Mouse (Mus musculus) thymus, postnatal 36 days (tissue): ENCODE measurements around the gene Fam221a.

Source experiments
- DNase-seq, 2 experiments: peaks; one replicate each; pipeline ENCODE4 v3.0.0; 2022; ENCODE audit warnings: mixed read lengths in 2 of 2

Gene Fam221a

DNA sequence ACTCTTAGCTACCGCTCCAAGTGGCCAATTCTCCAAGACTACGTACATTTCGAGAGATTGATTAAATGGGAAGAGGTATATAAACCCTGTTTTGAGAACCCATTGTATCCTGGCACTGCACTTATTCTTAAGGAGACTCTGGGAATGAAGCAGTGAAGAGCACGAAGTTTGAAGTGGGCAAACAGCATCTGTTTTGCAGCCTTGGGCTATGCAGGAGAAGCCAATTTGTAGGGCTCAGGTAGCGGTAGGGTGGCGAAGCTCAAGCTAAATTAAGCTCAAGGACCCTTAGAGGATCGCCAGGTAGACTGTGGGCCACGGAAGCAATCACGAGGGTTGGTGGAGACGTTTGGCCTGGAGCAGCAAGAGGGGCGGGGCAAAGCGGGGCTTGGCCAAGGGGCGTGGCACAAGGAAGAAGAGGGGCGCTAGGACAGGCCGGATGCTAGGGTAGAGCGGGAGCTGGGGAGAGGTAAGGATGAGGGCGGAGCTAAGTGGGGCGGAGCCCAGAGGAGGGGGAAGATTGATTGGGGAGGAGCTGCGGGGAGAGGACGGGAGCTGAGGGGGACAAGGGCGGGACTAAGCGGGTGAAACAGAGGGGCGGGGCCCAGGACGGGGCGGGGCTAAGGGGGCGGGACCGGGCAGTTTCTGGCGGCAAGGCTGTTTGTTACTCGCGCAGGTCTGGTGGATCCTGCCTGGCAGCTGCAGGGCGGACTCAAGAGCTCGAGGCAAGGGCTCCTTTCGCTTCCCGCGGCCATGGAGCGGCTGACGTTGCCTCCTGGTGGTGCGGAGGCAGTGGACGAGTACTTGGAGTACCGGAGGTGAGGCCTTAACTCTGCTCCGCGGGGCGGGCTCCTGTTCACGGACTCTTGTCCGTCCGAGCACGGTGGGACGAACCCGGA is at the start of gene Fam221a:
TSS of gene Fam221a (plus strand) at position 581 of the 896 bp plus-strand sequence.
- DNase-seq: peak; percentile 95 to 98

DNA sequence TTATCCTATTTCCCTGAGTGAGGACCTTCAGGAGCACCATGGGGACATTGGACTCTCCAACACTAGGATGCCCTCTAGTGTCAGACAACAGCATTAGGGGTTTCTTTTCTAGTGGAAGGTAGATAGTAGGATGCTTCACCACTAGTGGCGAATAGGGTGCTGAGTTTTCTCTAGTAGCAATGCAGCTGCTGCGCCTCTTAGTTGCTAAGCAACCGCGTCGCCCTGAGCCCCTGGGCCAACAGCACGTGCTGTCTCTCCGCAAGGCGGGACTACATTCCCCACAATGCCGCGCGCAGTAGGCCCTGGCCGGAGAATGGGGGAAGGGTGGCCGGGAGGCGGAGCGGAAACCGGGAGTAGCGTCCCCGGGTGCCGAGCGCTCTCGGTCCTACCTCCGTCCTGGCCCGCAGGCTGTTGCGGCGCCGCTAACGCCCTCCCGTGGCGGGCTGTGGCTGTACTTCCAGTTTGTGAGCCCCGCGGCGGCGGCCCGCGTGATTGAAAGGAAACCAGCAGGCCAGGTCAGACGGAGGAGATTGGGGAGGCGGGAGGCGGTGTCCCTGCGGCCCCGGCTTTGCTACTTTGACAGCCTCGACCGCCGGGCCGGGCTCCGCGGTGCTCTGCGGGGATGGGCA is 48.5 kb upstream of the Fam221a start, which contains the start of gene Ccdc126:
TSS of gene Ccdc126 (plus strand) at position 309 of the 629 bp plus-strand sequence.
- peak; percentile 98 to 99 for DNase-seq

DNA sequence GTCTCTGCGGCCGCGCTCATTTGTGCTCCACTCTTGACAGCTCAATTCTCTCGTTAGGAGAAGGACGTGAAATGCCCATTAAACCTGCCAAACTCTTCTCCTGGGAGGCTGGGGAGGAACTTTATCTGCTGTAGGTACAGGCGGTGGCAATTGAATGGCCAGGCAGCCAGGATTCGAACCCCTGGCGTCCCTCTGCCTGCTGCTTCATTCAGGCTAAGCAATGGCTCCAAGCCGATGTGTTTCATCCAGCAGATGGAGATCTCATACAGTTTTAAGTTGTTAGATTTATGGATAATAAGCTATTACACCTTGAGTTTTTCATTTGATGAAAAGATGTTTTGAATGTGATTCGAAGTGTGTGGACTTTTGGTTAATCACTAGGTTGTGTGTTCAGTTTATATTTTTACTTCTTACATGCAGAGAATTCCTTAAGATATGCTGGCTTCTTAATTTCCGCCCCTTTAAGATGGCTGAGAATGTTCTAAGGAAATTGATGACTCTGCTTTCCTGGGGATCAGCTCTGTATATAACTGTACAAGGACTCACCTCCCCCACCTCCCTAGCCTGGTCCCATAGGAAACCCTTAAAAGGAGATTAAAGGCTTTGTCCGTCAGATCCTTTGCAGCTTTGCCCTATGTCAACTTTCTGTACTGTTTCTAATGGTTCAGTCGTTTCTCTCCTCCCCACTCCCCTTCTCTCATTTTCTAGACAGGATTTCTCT is 47.8 kb upstream of the Fam221a start:
- no peak for DNase-seq

GRCm38 (mm10) chr6:49321341-49321740 is 46.2 kb upstream of the Fam221a start:
- no peak for DNase-seq

DNA sequence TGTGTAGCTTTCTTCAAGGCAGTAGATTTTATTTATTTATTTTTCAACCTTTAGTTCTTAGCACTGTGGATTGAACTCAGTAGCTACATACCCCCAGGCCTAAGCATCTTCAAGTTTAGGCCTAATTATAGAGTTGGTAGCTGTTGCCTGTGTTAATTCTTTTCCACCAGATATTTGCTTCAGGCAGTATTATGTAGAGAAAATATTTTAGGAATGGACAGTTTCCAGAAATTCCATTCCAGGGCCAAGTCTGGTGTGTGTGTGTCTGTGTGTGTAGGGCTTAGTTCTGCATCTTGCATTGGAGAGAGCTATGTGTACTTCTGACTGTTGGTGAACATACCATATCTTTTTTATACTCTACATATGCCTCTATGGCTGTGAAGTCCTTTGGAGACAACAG is 45.5 kb upstream of the Fam221a start:
- no peak for DNase-seq

GRCm38 (mm10) chr6:49322986-49323385 is 44.6 kb upstream of the Fam221a start:
- no peak for DNase-seq

GRCm38 (mm10) chr6:49324528-49324927 is 43.0 kb upstream of the Fam221a start:
- no peak for DNase-seq

DNA sequence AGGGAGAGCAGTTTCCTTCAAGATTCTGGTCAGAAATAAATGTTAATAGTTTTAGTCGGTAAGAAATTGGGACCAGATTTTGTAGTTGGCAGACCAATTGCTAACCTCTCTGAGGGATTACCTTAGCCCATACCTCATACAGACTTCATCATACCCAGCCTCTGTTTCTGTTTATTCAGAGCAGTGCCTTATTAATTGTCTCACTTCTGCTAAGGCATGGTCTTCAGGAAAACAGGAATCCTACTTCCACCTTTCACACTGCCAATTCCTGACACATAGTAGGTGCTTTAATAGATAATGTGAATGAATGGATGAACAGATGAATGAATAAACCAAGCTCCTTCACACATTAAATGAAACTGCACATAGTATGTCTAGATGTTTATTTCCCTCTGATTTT is 42.2 kb upstream of the Fam221a start:
- DNase-seq: no peak

- no peak for DNase-seq
These were observed 40.7 kb upstream of the Fam221a start for GRCm38 (mm10) chr6:49326846-49327245.

DNA sequence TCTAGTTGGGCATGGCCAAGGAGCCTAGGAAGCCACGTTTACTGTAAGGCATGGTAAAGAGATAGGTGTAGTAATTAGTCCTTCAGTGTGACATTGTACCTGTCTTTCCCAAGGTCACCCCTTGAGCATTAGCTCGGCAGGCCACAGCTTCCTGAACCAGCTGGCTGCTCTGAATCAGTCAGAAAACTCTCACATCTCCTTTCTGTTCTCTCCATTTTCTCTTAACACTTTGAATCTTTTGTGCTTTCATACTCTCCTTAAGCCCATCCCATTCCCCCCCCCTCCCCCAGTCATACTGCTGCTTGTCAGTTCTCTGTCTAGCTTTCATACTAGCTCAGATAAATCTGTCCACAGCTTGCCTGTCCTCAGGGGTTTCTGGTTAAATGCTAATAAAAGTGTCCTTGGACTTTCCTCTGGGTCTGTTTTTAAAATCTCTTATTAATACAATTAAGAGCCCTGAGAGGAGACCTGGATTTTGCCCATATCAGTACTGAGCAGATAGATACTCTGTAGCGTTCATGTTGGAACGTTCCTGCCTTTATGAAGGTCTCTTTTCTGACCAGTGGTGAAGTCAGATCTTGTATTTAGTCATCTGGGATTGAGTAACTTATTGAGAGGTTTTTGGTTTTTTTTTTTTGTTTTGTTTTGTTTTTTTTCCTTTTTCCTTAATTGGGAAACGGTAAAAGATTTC is 36.0 kb upstream of the Fam221a start:
- DNase-seq: no peak

DNA sequence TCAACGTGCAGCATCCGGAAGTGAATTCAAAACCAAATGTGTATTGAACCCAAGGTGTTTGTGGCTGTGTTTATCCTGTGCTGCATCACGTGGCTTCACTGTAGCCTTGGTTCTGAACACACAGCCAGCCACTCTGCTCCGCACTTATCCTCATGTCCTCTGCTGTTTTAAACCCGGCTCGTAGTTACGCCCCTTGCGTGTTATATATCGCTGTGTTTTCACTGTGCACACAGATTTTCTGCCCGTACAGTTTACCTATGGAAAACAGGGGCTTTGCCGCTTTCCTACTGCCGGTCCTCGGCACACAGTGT is 35.5 kb upstream of the Fam221a start:
- no peak for DNase-seq

DNA sequence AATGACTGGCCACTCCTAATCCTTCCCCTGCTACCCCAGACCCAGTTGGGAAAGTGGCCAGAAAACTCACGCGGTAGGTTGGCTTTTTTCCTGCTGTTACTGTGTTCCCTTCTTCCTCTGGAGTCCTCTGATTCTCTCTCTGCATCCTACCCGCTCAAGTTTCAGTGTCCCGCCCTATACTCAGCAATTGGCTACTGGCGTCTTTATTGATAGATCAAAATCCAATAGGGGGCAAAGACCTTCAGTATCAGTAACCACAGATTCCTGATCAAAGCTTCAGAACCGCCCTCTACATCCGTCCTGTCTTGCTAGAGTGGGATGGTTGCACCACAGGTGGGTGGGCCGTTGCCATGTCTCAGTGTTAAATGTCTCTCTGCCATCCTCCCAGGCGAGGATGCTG is 29.0 kb upstream of the Fam221a start:
- no peak for DNase-seq

- DNase-seq: no peak
These were observed 28.4 kb upstream of the Fam221a start for GRCm38 (mm10) chr6:49339145-49339544.

DNA sequence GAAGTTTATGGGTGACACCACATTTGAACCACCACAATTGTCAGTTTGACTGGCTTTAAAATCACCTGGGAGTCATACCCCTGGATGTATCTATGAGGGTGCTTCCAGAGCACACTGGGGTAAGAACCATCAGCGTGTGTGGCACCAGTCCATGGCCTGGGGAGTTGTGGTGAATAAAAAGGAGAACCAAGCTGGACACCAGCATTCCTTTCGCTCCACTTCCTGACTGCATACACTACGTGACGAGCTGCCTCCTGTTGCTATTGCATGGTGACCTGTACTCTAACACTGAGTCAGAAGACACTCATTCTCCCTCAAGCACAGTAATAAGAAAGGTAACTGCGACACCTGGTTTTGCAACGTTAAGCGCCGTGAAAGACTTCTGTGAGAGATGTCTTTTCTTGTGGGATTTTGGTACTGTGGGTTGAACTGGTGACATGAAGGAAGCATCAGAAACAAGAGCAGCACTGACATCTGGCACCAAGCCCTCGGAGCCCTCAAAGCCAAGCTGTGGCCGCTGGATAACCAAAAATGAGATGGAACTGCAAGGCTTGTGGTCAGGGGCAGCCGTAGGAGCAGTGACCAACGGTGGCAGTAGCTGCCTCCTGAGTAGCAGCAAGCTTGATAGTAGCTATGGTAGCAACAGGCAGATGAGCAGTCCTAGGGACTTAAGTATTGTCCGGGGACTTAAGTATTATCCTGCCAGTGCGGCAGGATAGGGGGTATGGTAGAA is 23.6 kb upstream of the Fam221a start:
- no peak for DNase-seq

GRCm38 (mm10) chr6:49349826-49350225 is 17.7 kb upstream of the Fam221a start:
- no peak for DNase-seq

GRCm38 (mm10) chr6:49354613-49355012 is 12.9 kb upstream of the Fam221a start:
- DNase-seq: no peak

GRCm38 (mm10) chr6:49355171-49355570 is 12.4 kb upstream of the Fam221a start:
- no peak for DNase-seq

GRCm38 (mm10) chr6:49360420-49360819 is 7.1 kb upstream of the Fam221a start:
- DNase-seq: no peak

DNA sequence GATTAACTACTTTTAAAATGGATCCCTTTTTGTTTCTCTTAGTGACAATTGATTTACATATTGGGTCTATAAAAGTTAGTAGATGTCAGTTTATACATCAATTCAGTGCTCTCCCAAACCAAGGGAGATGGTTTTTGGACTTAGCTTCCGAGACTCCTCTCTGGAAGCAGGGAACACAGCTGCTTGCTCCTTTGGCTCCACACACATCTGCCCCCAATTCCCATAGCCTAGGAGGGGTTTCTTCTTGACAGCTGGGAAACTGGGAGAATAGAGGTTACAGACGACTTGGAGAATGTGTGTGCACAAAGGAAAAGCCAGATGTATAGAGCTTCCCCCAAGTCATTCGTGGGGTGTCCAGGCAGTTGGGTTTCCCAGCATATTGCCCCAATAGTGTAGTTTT is 673 bp downstream of the Fam221a start:
- no peak for DNase-seq

GRCm38 (mm10) chr6:49372705-49373104 is 5.2 kb downstream of the Fam221a start:
- DNase-seq: no peak

DNA sequence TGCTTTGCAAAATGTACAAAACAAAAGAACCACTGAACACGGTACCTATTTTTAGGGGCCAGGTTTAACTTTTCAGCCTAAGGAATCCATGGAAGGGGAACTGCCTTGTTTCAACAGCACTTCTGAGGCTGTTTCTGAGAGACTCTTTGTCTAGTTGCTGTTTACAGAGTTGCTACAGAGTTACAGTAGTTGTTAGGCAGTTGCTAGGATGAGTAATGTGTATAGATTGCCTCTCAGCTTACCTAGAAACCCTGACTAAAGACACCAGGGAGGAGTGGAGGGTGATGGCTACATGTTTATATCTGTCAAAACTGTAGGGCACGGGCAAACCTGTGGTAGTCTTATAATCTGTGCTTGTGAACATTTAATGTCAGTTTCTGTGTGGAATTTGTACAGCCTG is 6.4 kb downstream of the Fam221a start:
- DNase-seq: no peak

DNA sequence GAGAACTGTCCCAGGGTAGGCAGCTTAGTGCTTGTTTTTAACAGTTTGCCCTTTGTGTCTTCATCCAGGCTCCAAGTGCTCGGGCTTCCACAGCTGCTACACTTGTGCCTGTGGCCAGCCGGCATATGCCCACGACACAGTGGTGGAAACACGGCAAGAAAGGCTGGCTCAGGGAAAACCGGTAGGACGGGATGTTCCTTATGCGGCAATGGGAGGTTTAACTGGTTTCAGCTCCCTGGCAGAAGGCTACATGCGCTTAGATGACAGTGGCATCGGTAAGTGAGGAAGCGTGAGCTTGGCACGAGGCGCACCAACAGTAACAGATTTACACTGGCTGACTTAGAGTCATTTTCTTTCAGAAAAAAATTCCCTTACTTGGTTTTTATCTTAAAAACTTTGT is 10.8 kb downstream of the Fam221a start:
- no peak for DNase-seq
